Mouse (Mus musculus) MEL (cell line): ENCODE measurements around the gene Apbb2. TPM values are rescaled to one million over a fixed set of nuclear protein-coding genes. Genes with fewer than 3 reads are reported as not detected.

Experiments used
- DNase-seq: peaks from one replicate; pipeline ENCODE4 v3.0.0; 2011; ENCODE audit warnings: low read depth, low spot score
- H3K27ac ChIP-seq: 2 replicates; pipeline ENCODE4 v1.5.1; 2012; ENCODE audit warnings: low read depth, mild to moderate bottlenecking, control low read depth, low read length, moderate library complexity; ENCODE audit not compliant: control insufficient read depth
- H3K27me3 ChIP-seq, 2 experiments: fragments of 150-350 bp in 1 of 2; sonication (generic) in 1 of 2; 2 replicates each; pipeline ENCODE4 v1.6.1; 2012; ENCODE audit warnings: low read length in 2 of 2, mild to moderate bottlenecking in 2 of 2, improper control_type of control experiment in 1 of 2, moderate library complexity in 1 of 2; ENCODE audit not compliant: insufficient read depth in 2 of 2, control insufficient read depth in 1 of 2
- H3K36me3 ChIP-seq, 2 experiments: 2 replicates each; pipeline ENCODE4 v1.6.1; 2012 to 2014; ENCODE audit warnings: low read length in 2 of 2, improper control_type of control experiment in 1 of 2, inconsistent platforms in 1 of 2, mild to moderate bottlenecking in 1 of 2; ENCODE audit not compliant: insufficient read depth in 2 of 2, control insufficient read depth in 1 of 2
- H3K4me1 ChIP-seq, 2 experiments: fragments of 150-350 bp in 1 of 2; sonication (generic) in 1 of 2; 2 replicates each; pipeline ENCODE4 v1.6.1; 2012; ENCODE audit warnings: low read length in 2 of 2, improper control_type of control experiment in 1 of 2, mild to moderate bottlenecking in 1 of 2; ENCODE audit not compliant: insufficient read depth in 2 of 2, control insufficient read depth in 1 of 2
- H3K4me3 ChIP-seq, 2 experiments: fragments of 150-350 bp in 1 of 2; sonication (generic) in 1 of 2; 2 replicates each; pipeline ENCODE4 v1.5.1; 2012; ENCODE audit warnings: low read depth in 2 of 2, low read length in 2 of 2, mild to moderate bottlenecking in 2 of 2, moderate library complexity in 2 of 2, control low read depth in 1 of 2, improper control_type of control experiment in 1 of 2; ENCODE audit not compliant: control insufficient read depth in 1 of 2, insufficient read depth in 1 of 2
- H3K79me2 ChIP-seq: 2 replicates; pipeline ENCODE4 v1.6.1; 2012; ENCODE audit warnings: mild to moderate bottlenecking, low read length, moderate library complexity; ENCODE audit not compliant: control insufficient read depth, poor library complexity, insufficient read depth
- H3K9ac ChIP-seq: 2 replicates; pipeline ENCODE4 v1.6.1; 2012; ENCODE audit warnings: low read depth, mild to moderate bottlenecking, control low read depth, low read length, moderate library complexity; ENCODE audit not compliant: control insufficient read depth, poor library complexity, severe bottlenecking
- H3K9me3 ChIP-seq: fragments of 150-350 bp; sonication (generic); replicated peaks from 2 replicates; pipeline ENCODE4 v1.6.1; 2012; ENCODE audit warnings: mild to moderate bottlenecking, low read length, improper control_type of control experiment, moderate library complexity; ENCODE audit not compliant: insufficient read depth
- BHLHE40 ChIP-seq: IDR thresholded peaks from 2 replicates; pipeline ENCODE4 v1.6.1; 2012; ENCODE audit warnings: low read depth, mild to moderate bottlenecking, inconsistent platforms, low read length, improper control_type of control experiment, borderline replicate concordance
- CHD1 ChIP-seq: IDR thresholded peaks from 2 replicates; pipeline ENCODE4 v1.6.1; 2012; ENCODE audit warnings: low read depth, mild to moderate bottlenecking, inconsistent platforms, low read length, improper control_type of control experiment
- CHD2 ChIP-seq: IDR thresholded peaks from 2 replicates; pipeline ENCODE4 v1.6.1; 2011; ENCODE audit warnings: low read length, improper control_type of control experiment
- CTCF ChIP-seq, 3 experiments: IDR thresholded peaks in 2 of 3; conservative IDR thresholded peaks in 1 of 3; 2 replicates each; pipeline ENCODE4 v1.5.1; 2011 to 2012; ENCODE audit warnings: low read length in 3 of 3, low read depth in 2 of 3, mild to moderate bottlenecking in 2 of 3, improper control_type of control experiment in 1 of 3, inconsistent platforms in 1 of 3, mixed read lengths in 1 of 3, moderate library complexity in 1 of 3; ENCODE audit not compliant: control insufficient read depth in 1 of 3, insufficient read depth in 1 of 3, poor library complexity in 1 of 3, severe bottlenecking in 1 of 3
- E2F4 ChIP-seq: IDR thresholded peaks from 2 replicates; pipeline ENCODE4 v1.6.1; 2011; ENCODE audit warnings: low read depth, low read length, improper control_type of control experiment, borderline replicate concordance
- ELF1 ChIP-seq: IDR thresholded peaks from 2 replicates; pipeline ENCODE4 v1.6.1; 2014; ENCODE audit warnings: low read depth, mild to moderate bottlenecking, inconsistent platforms, low read length, improper control_type of control experiment, moderate library complexity
- EP300 ChIP-seq, 2 experiments: IDR thresholded peaks; 2 replicates each; pipeline ENCODE4 v1.6.1; 2011; ENCODE audit warnings: improper control_type of control experiment in 2 of 2, low read length in 2 of 2, low read depth in 1 of 2, mild to moderate bottlenecking in 1 of 2
- ETS1 ChIP-seq: IDR thresholded peaks from 2 replicates; pipeline ENCODE4 v1.6.1; 2012; ENCODE audit warnings: low read depth, mild to moderate bottlenecking, inconsistent platforms, low read length, improper control_type of control experiment, moderate library complexity
- HCFC1 ChIP-seq: IDR thresholded peaks from 2 replicates; pipeline ENCODE4 v1.6.1; 2012; ENCODE audit warnings: low read depth, mild to moderate bottlenecking, inconsistent platforms, low read length, improper control_type of control experiment, moderate library complexity
- JUND ChIP-seq: IDR thresholded peaks from 2 replicates; pipeline ENCODE4 v1.6.1; 2011; ENCODE audit warnings: low read depth, mild to moderate bottlenecking, improper control_type of control experiment, low read length
- KAT2A ChIP-seq: conservative IDR thresholded peaks from 2 replicates; pipeline ENCODE4 v1.6.1; 2012; ENCODE audit warnings: low read depth, low read length, improper control_type of control experiment, inconsistent platforms
- MAZ ChIP-seq: IDR thresholded peaks from 2 replicates; pipeline ENCODE4 v1.6.1; 2012; ENCODE audit warnings: low read depth, mild to moderate bottlenecking, inconsistent platforms, low read length, improper control_type of control experiment
- MEF2A ChIP-seq: IDR thresholded peaks from 2 replicates; pipeline ENCODE4 v1.6.1; 2014; ENCODE audit warnings: low read depth, mild to moderate bottlenecking, inconsistent platforms, low read length, improper control_type of control experiment; ENCODE audit not compliant: poor library complexity, insufficient replicate concordance, severe bottlenecking; ENCODE audit errors: extremely low read depth
- MXI1 ChIP-seq: IDR thresholded peaks from 2 replicates; pipeline ENCODE4 v1.6.1; 2011; ENCODE audit warnings: mild to moderate bottlenecking, low read depth, low read length, improper control_type of control experiment
- MYB ChIP-seq: IDR thresholded peaks from 2 replicates; pipeline ENCODE4 v1.6.1; 2011; ENCODE audit warnings: mild to moderate bottlenecking, low read depth, low read length, improper control_type of control experiment
- MYC ChIP-seq: IDR thresholded peaks from 2 replicates; pipeline ENCODE4 v1.6.1; 2011; ENCODE audit warnings: low read depth, mild to moderate bottlenecking, low read length, improper control_type of control experiment, moderate library complexity
- NRF1 ChIP-seq: IDR thresholded peaks from 2 replicates; pipeline ENCODE4 v1.6.1; 2014; ENCODE audit warnings: low read depth, mild to moderate bottlenecking, inconsistent platforms, low read length, improper control_type of control experiment, moderate library complexity; ENCODE audit not compliant: poor library complexity, insufficient read depth, severe bottlenecking
- POLR2A ChIP-seq, 2 experiments: IDR thresholded peaks; 2 replicates each; pipeline ENCODE4 v1.6.1; 2011 to 2012; ENCODE audit warnings: low read length in 2 of 2, mild to moderate bottlenecking in 2 of 2, control low read depth in 1 of 2, improper control_type of control experiment in 1 of 2, low read depth in 1 of 2, moderate library complexity in 1 of 2; ENCODE audit not compliant: control insufficient read depth in 1 of 2, insufficient read depth in 1 of 2, poor library complexity in 1 of 2
- POLR2AphosphoS2 ChIP-seq: IDR thresholded peaks from 2 replicates; pipeline ENCODE4 v1.6.1; 2011; ENCODE audit warnings: low read length, improper control_type of control experiment
- POLR2AphosphoS5 ChIP-seq: IDR thresholded peaks from 2 replicates; pipeline ENCODE4 v1.6.1; 2012; ENCODE audit warnings: low read depth, borderline replicate concordance, mild to moderate bottlenecking, inconsistent platforms, low read length, moderate library complexity, mixed read lengths
- RAD21 ChIP-seq: IDR thresholded peaks from 2 replicates; pipeline ENCODE4 v1.6.1; 2011; ENCODE audit warnings: mild to moderate bottlenecking, low read depth, low read length, improper control_type of control experiment
- TAL1 ChIP-seq: IDR thresholded peaks from 2 replicates; pipeline ENCODE4 v1.6.1; 2012; ENCODE audit warnings: mild to moderate bottlenecking, inconsistent platforms, low read length, moderate library complexity, mixed read lengths
- TBP ChIP-seq: IDR thresholded peaks from 2 replicates; pipeline ENCODE4 v1.8.0; 2011; ENCODE audit warnings: low read depth, low read length, improper control_type of control experiment
- TCF12 ChIP-seq: IDR thresholded peaks from 2 replicates; pipeline ENCODE4 v1.6.1; 2014; ENCODE audit warnings: low read depth, mild to moderate bottlenecking, inconsistent platforms, low read length, improper control_type of control experiment, moderate library complexity
- UBTF ChIP-seq: IDR thresholded peaks from 2 replicates; pipeline ENCODE4 v1.6.1; 2012; ENCODE audit warnings: low read depth, mild to moderate bottlenecking, inconsistent platforms, low read length, improper control_type of control experiment, moderate library complexity, borderline replicate concordance; ENCODE audit not compliant: insufficient read depth
- USF1 ChIP-seq: IDR thresholded peaks from 2 replicates; pipeline ENCODE4 v1.6.1; 2014; ENCODE audit warnings: low read depth, mild to moderate bottlenecking, inconsistent platforms, low read length, improper control_type of control experiment, moderate library complexity
- USF2 ChIP-seq, 2 experiments: IDR thresholded peaks; 2 replicates each; pipeline ENCODE4 v1.6.1; 2011 to 2012; ENCODE audit warnings: improper control_type of control experiment in 2 of 2, low read length in 2 of 2, borderline replicate concordance in 1 of 2, inconsistent platforms in 1 of 2, low read depth in 1 of 2, mild to moderate bottlenecking in 1 of 2; ENCODE audit not compliant: insufficient read depth in 1 of 2
- ZMIZ1 ChIP-seq: IDR thresholded peaks from 2 replicates; pipeline ENCODE4 v1.6.1; 2012; ENCODE audit warnings: low read depth, mild to moderate bottlenecking, inconsistent platforms, low read length, improper control_type of control experiment, moderate library complexity
- ZNF384 ChIP-seq: IDR thresholded peaks from 2 replicates; pipeline ENCODE4 v1.6.1; 2012; ENCODE audit warnings: low read depth, mild to moderate bottlenecking, inconsistent platforms, low read length, improper control_type of control experiment
- polyA plus RNA-seq, 2 experiments: library from polyadenylated mRNA; stranded (reverse) in 1 of 2; unstranded in 1 of 2; fragments of >175 nt in 1 of 2; fragments of >200 nt in 1 of 2; gene quantifications; 2 replicates each; pipeline versions ENCODE4 v1.2.1 to v1.2.4; 2012; ENCODE audit warnings: low replicate concordance in 2 of 2, low read depth in 1 of 2; ENCODE audit not compliant: insufficient read length in 2 of 2, insufficient read depth in 1 of 2, missing spikeins in 1 of 2
- total RNA-seq: library from RNA; depleted of rRNA; stranded (reverse); fragments of 300-350 nt; gene quantifications from 2 replicates; pipeline ENCODE4 v1.2.3, GENCODE M21; 2012

Apbb2 gene
- total and polyA plus RNA-seq, 3 experiments: not detected

GRCm38 (mm10) chr5:66373515-66374164 lies 244.9 kb downstream of the Apbb2 start:
- no peaks in the 10 kb centered on the region for H3K27me3 ChIP-seq
- H3K36me3 ChIP-seq: no peaks in the 10 kb centered on the region
- DNase-seq: no peak
- no peak overlapping the region for H3K4me3 ChIP-seq
- H3K9me3 ChIP-seq: no peaks in the 10 kb centered on the region
- H3K79me2 ChIP-seq: no peaks in the 10 kb centered on the region
- no peak overlapping the region for H3K9ac ChIP-seq
- no peak overlapping the region for H3K27ac ChIP-seq
- H3K4me1 ChIP-seq: no peaks in the 10 kb centered on the region
- TF ChIP-seq ETS1 (no peak), MYC (no peak), MAZ (no peak), POLR2AphosphoS5 (no peak), MXI1 (no peak), CTCF (IDR thresholded peaks at IDR 0.05 in 2 of 3, conservative IDR thresholded peaks at IDR 0.05 in 1 of 3; ENCODE audit: control insufficient read depth in 1 of 3, insufficient read depth in 1 of 3, low read depth in 2 of 3, low read length in 3 of 3, poor library complexity in 1 of 3, severe bottlenecking in 1 of 3) (no peak), NRF1 (no peak), EP300 (IDR thresholded peaks at IDR 0.05; ENCODE audit: low read depth in 1 of 2, low read length in 2 of 2) (no peak), ZNF384 (no peak), HCFC1 (no peak), RAD21 (no peak), TAL1 (no peak), POLR2A (IDR thresholded peaks at IDR 0.05; ENCODE audit: control insufficient read depth in 1 of 2, insufficient read depth in 1 of 2, low read depth in 1 of 2, low read length in 2 of 2, poor library complexity in 1 of 2) (no peak), USF2 (IDR thresholded peaks at IDR 0.05; ENCODE audit: borderline replicate concordance in 1 of 2, insufficient read depth in 1 of 2, low read depth in 1 of 2, low read length in 2 of 2) (no peak), USF1 (no peak)

GRCm38 (mm10) chr5:66371131-66371530 lies 247.5 kb downstream of the Apbb2 start:
- no peaks in the 10 kb centered on the region for H3K79me2 ChIP-seq
- H3K27ac ChIP-seq: no peak overlapping the region
- no peak for DNase-seq
- H3K9ac ChIP-seq: no peak overlapping the region
- no peaks in the 10 kb centered on the region for H3K36me3 ChIP-seq
- no peak for TF ChIP-seq MAZ
- no peak for TF ChIP-seq ETS1
- TF ChIP-seq ZMIZ1: no peak
- TF ChIP-seq CHD2: no peak
- TF ChIP-seq TBP: no peak
- TF ChIP-seq POLR2AphosphoS5: no peak
- TF ChIP-seq POLR2A (IDR thresholded peaks at IDR 0.05; ENCODE audit: control insufficient read depth in 1 of 2, insufficient read depth in 1 of 2, low read depth in 1 of 2, low read length in 2 of 2, poor library complexity in 1 of 2): no peak
- no peak for TF ChIP-seq UBTF
- TF ChIP-seq BHLHE40: no peak
- TF ChIP-seq TAL1: no peak
- no peak for TF ChIP-seq MYB
- TF ChIP-seq CHD1: no peak
- TF ChIP-seq USF2 (IDR thresholded peaks at IDR 0.05; ENCODE audit: borderline replicate concordance in 1 of 2, insufficient read depth in 1 of 2, low read depth in 1 of 2, low read length in 2 of 2): no peak
- TF ChIP-seq MEF2A: no peak
- TF ChIP-seq ELF1: no peak
- TF ChIP-seq TCF12: no peak
- no peak for TF ChIP-seq JUND
- TF ChIP-seq KAT2A: no peak
- TF ChIP-seq E2F4: no peak
- TF ChIP-seq POLR2AphosphoS2: no peak
- TF ChIP-seq, all 39 proteins: peak for 0
- no peaks in the 10 kb centered on the region for H3K27me3 ChIP-seq
- H3K4me3 ChIP-seq: no peak overlapping the region
- no peaks in the 10 kb centered on the region for H3K4me1 ChIP-seq
- H3K9me3 ChIP-seq: no peaks in the 10 kb centered on the region
